Mouse (Mus musculus): ENCODE results near the gene Gm49601. TPM values are rescaled to one million over a fixed set of nuclear protein-coding genes. Genes with fewer than 3 reads are reported as not detected.

The Gm49601 gene
- polyA plus RNA-seq, 1 experiment from 2014 or later, result 1.5 TPM

GRCm38 (mm10) chr16:18642291-18642690, 16.1 kb upstream of the Gm49601 start:
- Histone ChIP-seq H3K27me3 (ENCODE audit: control insufficient read depth, insufficient read depth, low read length) (no peaks in the 10 kb centered on the region), H3K9me3 (ENCODE audit: control insufficient read depth, low read length) (no peaks in the 10 kb centered on the region), H3K4me3 (ENCODE audit: low read depth, low read length) (no peak overlapping the region), H3K9ac (ENCODE audit: low read length) (no peak overlapping the region), H3K27ac (replicated peaks) (no peak overlapping the region), H3K36me3 (ENCODE audit: control insufficient read depth, insufficient read depth, low read length) (no peaks in the 10 kb centered on the region), H3K4me2 (replicated peaks; ENCODE audit: low read depth) (no peak overlapping the region), H3K4me1 (replicated peaks; ENCODE audit: control insufficient read depth, insufficient read depth) (no peaks in the 10 kb centered on the region)
- TF ChIP-seq CTCF (IDR thresholded peaks at IDR 0.05; ENCODE audit: low read depth), result no peak
- no peak for TF ChIP-seq EP300 (optimal IDR thresholded peaks at IDR 0.05)
- ATAC-seq (ENCODE audit: low FRiP score, low TSS enrichment) (no peak), DNase-seq (ENCODE audit: low spot score) (no peak)
- WGBS, result 49% methylated on average over 7 of the region's 7 CpGs

- Histone ChIP-seq H3K4me2 (replicated peaks; ENCODE audit: low read depth) (no peak overlapping the region), H3K4me1 (replicated peaks; ENCODE audit: control insufficient read depth, insufficient read depth) (no peaks in the 10 kb centered on the region), H3K36me3 (ENCODE audit: control insufficient read depth, insufficient read depth, low read length) (no peaks in the 10 kb centered on the region), H3K27ac (replicated peaks) (no peak overlapping the region), H3K9me3 (ENCODE audit: control insufficient read depth, low read length) (no peaks in the 10 kb centered on the region), H3K9ac (ENCODE audit: low read length) (no peak overlapping the region), H3K27me3 (ENCODE audit: control insufficient read depth, insufficient read depth, low read length) (no peaks in the 10 kb centered on the region), H3K4me3 (ENCODE audit: low read depth, low read length) (no peak overlapping the region)
- ATAC-seq (ENCODE audit: low FRiP score, low TSS enrichment) (no peak), DNase-seq (ENCODE audit: low spot score) (no peak)
- TF ChIP-seq CTCF (IDR thresholded peaks at IDR 0.05; ENCODE audit: low read depth), result no peak
- TF ChIP-seq EP300 (optimal IDR thresholded peaks at IDR 0.05), result no peak
- 57% methylated on average over 1 of the region's 1 CpGs for WGBS
These were observed 13.2 kb upstream of the Gm49601 start for GRCm38 (mm10) chr16:18639382-18639929.

GRCm38 (mm10) chr16:18638396-18638795, 12.2 kb upstream of the Gm49601 start:
- 56% methylated on average over 2 of the region's 2 CpGs for WGBS

GRCm38 (mm10) chr16:18636804-18637203, 10.6 kb upstream of the Gm49601 start:
- WGBS, result 63% methylated on average over 3 of the region's 3 CpGs
- ATAC-seq (ENCODE audit: low FRiP score, low TSS enrichment), result no peak
- H3K4me3 ChIP-seq (ENCODE audit: low read depth, low read length), result no peak overlapping the region
- no peaks in the 10 kb centered on the region for H3K4me1 ChIP-seq (replicated peaks; ENCODE audit: control insufficient read depth, insufficient read depth)
- TF ChIP-seq EP300 (optimal IDR thresholded peaks at IDR 0.05) (no peak), CTCF (IDR thresholded peaks at IDR 0.05; ENCODE audit: low read depth) (no peak)
- DNase-seq (ENCODE audit: low spot score), result no peak
- no peaks in the 10 kb centered on the region for H3K36me3 ChIP-seq (ENCODE audit: control insufficient read depth, insufficient read depth, low read length)
- H3K9ac ChIP-seq (ENCODE audit: low read length), result no peak overlapping the region
- no peaks in the 10 kb centered on the region for H3K27me3 ChIP-seq (ENCODE audit: control insufficient read depth, insufficient read depth, low read length)
- no peak overlapping the region for H3K27ac ChIP-seq (replicated peaks)
- H3K4me2 ChIP-seq (replicated peaks; ENCODE audit: low read depth), result no peak overlapping the region
- no peaks in the 10 kb centered on the region for H3K9me3 ChIP-seq (ENCODE audit: control insufficient read depth, low read length)

More at GRCm38 (mm10) chr16:18638396-18638795, 12.2 kb upstream of the Gm49601 start:
- Histone ChIP-seq H3K4me2 (replicated peaks; ENCODE audit: low read depth) (no peak overlapping the region), H3K27me3 (ENCODE audit: control insufficient read depth, insufficient read depth, low read length) (no peaks in the 10 kb centered on the region), H3K9ac (ENCODE audit: low read length) (no peak overlapping the region), H3K4me1 (replicated peaks; ENCODE audit: control insufficient read depth, insufficient read depth) (no peaks in the 10 kb centered on the region), H3K27ac (replicated peaks) (no peak overlapping the region), H3K9me3 (ENCODE audit: control insufficient read depth, low read length) (no peaks in the 10 kb centered on the region), H3K36me3 (ENCODE audit: control insufficient read depth, insufficient read depth, low read length) (no peaks in the 10 kb centered on the region), H3K4me3 (ENCODE audit: low read depth, low read length) (no peak overlapping the region)
- no peak for TF ChIP-seq CTCF (IDR thresholded peaks at IDR 0.05; ENCODE audit: low read depth)
- TF ChIP-seq EP300 (optimal IDR thresholded peaks at IDR 0.05), result no peak
- DNase-seq (ENCODE audit: low spot score), result no peak
- ATAC-seq (ENCODE audit: low FRiP score, low TSS enrichment), result no peak

GRCm38 (mm10) chr16:18636401-18636800, 10.2 kb upstream of the Gm49601 start:
- H3K9me3 ChIP-seq (ENCODE audit: control insufficient read depth, low read length), result no peaks in the 10 kb centered on the region
- no peak overlapping the region for H3K4me3 ChIP-seq (ENCODE audit: low read depth, low read length)
- H3K36me3 ChIP-seq (ENCODE audit: control insufficient read depth, insufficient read depth, low read length), result no peaks in the 10 kb centered on the region
- no peaks in the 10 kb centered on the region for H3K4me1 ChIP-seq (replicated peaks; ENCODE audit: control insufficient read depth, insufficient read depth)
- H3K4me2 ChIP-seq (replicated peaks; ENCODE audit: low read depth), result no peak overlapping the region
- WGBS, result 75% methylated on average over 5 of the region's 5 CpGs
- no peaks in the 10 kb centered on the region for H3K27me3 ChIP-seq (ENCODE audit: control insufficient read depth, insufficient read depth, low read length)
- no peak for DNase-seq (ENCODE audit: low spot score)
- ATAC-seq (ENCODE audit: low FRiP score, low TSS enrichment), result no peak
- H3K9ac ChIP-seq (ENCODE audit: low read length), result no peak overlapping the region
- TF ChIP-seq EP300 (optimal IDR thresholded peaks at IDR 0.05), result no peak
- no peak for TF ChIP-seq CTCF (IDR thresholded peaks at IDR 0.05; ENCODE audit: low read depth)
- no peak overlapping the region for H3K27ac ChIP-seq (replicated peaks)

GRCm38 (mm10) chr16:18633333-18633732, 7.1 kb upstream of the Gm49601 start:
- H3K4me1 ChIP-seq (replicated peaks; ENCODE audit: control insufficient read depth, insufficient read depth), result no peaks in the 10 kb centered on the region
- ATAC-seq (ENCODE audit: low FRiP score, low TSS enrichment), result no peak
- H3K9ac ChIP-seq (ENCODE audit: low read length), result no peak overlapping the region
- H3K4me2 ChIP-seq (replicated peaks; ENCODE audit: low read depth), result no peak overlapping the region
- H3K27ac ChIP-seq (replicated peaks), result no peak overlapping the region
- DNase-seq (ENCODE audit: low spot score), result no peak
- TF ChIP-seq CTCF (IDR thresholded peaks at IDR 0.05; ENCODE audit: low read depth) (no peak), EP300 (optimal IDR thresholded peaks at IDR 0.05) (no peak)
- 6% methylated on average over 1 of the region's 1 CpGs for WGBS
- H3K36me3 ChIP-seq (ENCODE audit: control insufficient read depth, insufficient read depth, low read length), result no peaks in the 10 kb centered on the region
- no peaks in the 10 kb centered on the region for H3K27me3 ChIP-seq (ENCODE audit: control insufficient read depth, insufficient read depth, low read length)
- no peaks in the 10 kb centered on the region for H3K9me3 ChIP-seq (ENCODE audit: control insufficient read depth, low read length)
- no peak overlapping the region for H3K4me3 ChIP-seq (ENCODE audit: low read depth, low read length)
